Mouse (Mus musculus) forebrain, embryonic 14.5 days (tissue): Measurements from ENCODE around the gene Dync1li2. TPM values are rescaled to one million over a fixed set of nuclear protein-coding genes. Genes with fewer than 3 reads are reported as not detected.

Experiments
- ATAC-seq: fragments of 200-750 bp; cut with Nextera tagmentation; 2 replicates; pipeline ENCODE4 v1.8.0; 2017; ENCODE audit warnings: mild to moderate bottlenecking, moderate library complexity
- DNase-seq: peaks from one replicate; pipeline ENCODE4 v3.0.0-alpha.2; 2015; ENCODE audit warnings: low spot score
- H3K27ac ChIP-seq: fragments of 300-500 bp; sonication (generic); 2 replicates; pipeline ENCODE4 v1.5.1; 2014; ENCODE audit warnings: low read depth, mild to moderate bottlenecking, control low read depth, low read length, moderate library complexity
- H3K27me3 ChIP-seq: fragments of 300-500 bp; sonication (generic); replicated peaks from 2 replicates; pipeline ENCODE4 v1.6.1; 2014; ENCODE audit warnings: low read length, control low read depth, mixed read lengths; ENCODE audit not compliant: control insufficient read depth, insufficient read depth
- H3K36me3 ChIP-seq: fragments of 300-500 bp; sonication (generic); 2 replicates; pipeline ENCODE4 v1.6.1; 2014; ENCODE audit warnings: low read length, control low read depth; ENCODE audit not compliant: control insufficient read depth, insufficient read depth
- H3K4me1 ChIP-seq: fragments of 300-500 bp; sonication (generic); 2 replicates; pipeline ENCODE4 v1.6.1; 2014; ENCODE audit warnings: antibody characterized with exemption, low read length, control low read depth; ENCODE audit not compliant: control insufficient read depth, insufficient read depth
- H3K4me2 ChIP-seq: fragments of 300-500 bp; sonication (generic); 2 replicates; pipeline ENCODE4 v1.6.1; 2014; ENCODE audit warnings: mild to moderate bottlenecking, control low read depth, low read length
- H3K4me3 ChIP-seq: fragments of 300-500 bp; sonication (generic); 2 replicates; pipeline ENCODE4 v1.5.1; 2014; ENCODE audit warnings: low read depth, low read length, control low read depth
- H3K9ac ChIP-seq: fragments of 300-500 bp; sonication (generic); 2 replicates; pipeline ENCODE4 v1.6.1; 2014; ENCODE audit warnings: mild to moderate bottlenecking, low read length, control low read depth, moderate library complexity
- H3K9me3 ChIP-seq: fragments of 300-500 bp; sonication (generic); replicated peaks from 2 replicates; pipeline ENCODE4 v1.6.1; 2016; ENCODE audit warnings: low read length, control low read depth, mixed read lengths; ENCODE audit not compliant: control insufficient read depth
- WGBS: fragments of 180-500 bp; shearing (Covaris S2); extraction: QIAGEN DNeasy Blood & Tissue Kit; methylation state at CpG from one replicate; pipeline ENCODE4 v1.1.7; 2014; 5-methylcytosine and 5-hydroxymethylcytosine counted together
- polyA plus RNA-seq: library from polyadenylated mRNA; unstranded; fragments of >200 nt; fragmentation: Nextera tagmentation; extraction: Ambion mirVana; gene quantifications from 2 replicates; pipeline ENCODE4 v1.2.1, GENCODE M21; 2014

Dync1li2 gene
- polyA plus RNA-seq, 1 experiment from 2014 or later = 61.1 TPM

GRCm38 (mm10) chr8:104369591-104369990 lies 73.3 kb downstream of the Dync1li2 start:
- Histone ChIP-seq H3K9ac (no peak overlapping the region), H3K4me3 (no peak overlapping the region), H3K27ac (no peak overlapping the region), H3K4me2 (no peak overlapping the region), H3K4me1 (peaks cover 11% of the 10 kb centered on the region; the same call in 1 of the 2 replicates), H3K27me3 (no peaks in the 10 kb centered on the region), H3K36me3 (no peaks in the 10 kb centered on the region), H3K9me3 (no peaks in the 10 kb centered on the region)
- 70% methylated on average over 12 of the region's 12 CpGs for WGBS
- DNase-seq (no peak), ATAC-seq (no peak; the same call in 1 of the 2 replicates)

Other genes starting within 250 kb of the Dync1li2 start
- 47.0 and 47.1 TPM in 2 replicates for gene Tk2, start 194.5 kb downstream of the Dync1li2 start, polyA plus RNA-seq
- gene Cklf, start 192.2 kb downstream of the Dync1li2 start, polyA plus RNA-seq = 22.2 and 26.8 TPM in 2 replicates
- not detected in 2 replicates for gene Cmtm2a, start 149.9 kb downstream of the Dync1li2 start, polyA plus RNA-seq
- not detected in 2 replicates for gene Gm45711, start 133.0 kb downstream of the Dync1li2 start, polyA plus RNA-seq
- not detected in 2 replicates for gene Cmtm1, start 132.9 kb downstream of the Dync1li2 start, polyA plus RNA-seq
- gene Gm11020, start 121.5 kb downstream of the Dync1li2 start, polyA plus RNA-seq = not detected in 2 replicates
- not detected in 2 replicates for gene Cmtm2b, start 120.8 kb downstream of the Dync1li2 start, polyA plus RNA-seq
- 37.5 and 38.8 TPM in 2 replicates for gene Cmtm3, start 103.6 kb downstream of the Dync1li2 start, polyA plus RNA-seq
- 3.5 and 3.7 TPM in 2 replicates for gene Cmtm4, start 47.2 kb downstream of the Dync1li2 start, polyA plus RNA-seq
- 0.12 and 0.15 TPM in 2 replicates for gene Terb1, start 66.9 kb upstream of the Dync1li2 start, polyA plus RNA-seq
- 130 and 135 TPM in 2 replicates for gene Nae1, start 91.6 kb upstream of the Dync1li2 start, polyA plus RNA-seq
- gene Car7, start 91.6 kb upstream of the Dync1li2 start, polyA plus RNA-seq = 1.1 and 1.2 TPM in 2 replicates
- 11.9 and 14.2 TPM in 2 replicates for gene Pdp2, start 148.4 kb upstream of the Dync1li2 start, polyA plus RNA-seq
- not detected in 2 replicates for gene Cdh16, start 181.3 kb upstream of the Dync1li2 start, polyA plus RNA-seq
- gene Rrad, start 188.3 kb upstream of the Dync1li2 start, polyA plus RNA-seq = 2.1 and 3.0 TPM in 2 replicates
- gene Ciao2b, start 198.9 kb upstream of the Dync1li2 start, polyA plus RNA-seq = 136 and 154 TPM in 2 replicates